Mouse (Mus musculus): ENCODE data around the gene Pcgf6.
"Not testable (repeated sequence)": the region's sequence is repeated elsewhere in the genome, so short reads cannot be mapped to it uniquely, and the experiment has no call there.

Pcgf6 gene

GRCm38 (mm10) chr19:47026513-47026912 lies 24.2 kb downstream of the Pcgf6 start:
- no peak for DNase-seq (ENCODE audit: low spot score)

- no peak for DNase-seq (ENCODE audit: low spot score)
Observed at GRCm38 (mm10) chr19:47024954-47025353, 25.8 kb downstream of the Pcgf6 start.

- no peak for DNase-seq (ENCODE audit: low spot score)
Observed at GRCm38 (mm10) chr19:47023546-47023945, 27.2 kb downstream of the Pcgf6 start.

- no peak for DNase-seq (ENCODE audit: low spot score)
Observed at GRCm38 (mm10) chr19:47022709-47023108, 28.0 kb downstream of the Pcgf6 start.

- peak; percentile 56 for DNase-seq (ENCODE audit: low spot score)
Observed at GRCm38 (mm10) chr19:47019326-47019725, 31.4 kb downstream of the Pcgf6 start.

- no peak for DNase-seq (ENCODE audit: low spot score)
Observed at GRCm38 (mm10) chr19:47018330-47018729, 32.4 kb downstream of the Pcgf6 start.

- peak; percentile 6 for DNase-seq (ENCODE audit: low spot score)
Observed at GRCm38 (mm10) chr19:47017831-47018230, 32.9 kb downstream of the Pcgf6 start.

- peak; percentile 95 for DNase-seq (ENCODE audit: low spot score)
Observed at GRCm38 (mm10) chr19:47016487-47016886, 34.2 kb downstream of the Pcgf6 start.

GRCm38 (mm10) chr19:47015965-47016364 lies 34.7 kb downstream of the Pcgf6 start:
- no peak for DNase-seq (ENCODE audit: low spot score)

- no peak for DNase-seq (ENCODE audit: low spot score)
Observed at GRCm38 (mm10) chr19:47015396-47015795, 35.3 kb downstream of the Pcgf6 start.

- peak; percentile 77 for DNase-seq (ENCODE audit: low spot score)
Observed at GRCm38 (mm10) chr19:47014447-47015381, 36.0 kb downstream of the Pcgf6 start, which contains the start of the genes Ina and Nt5c2. Ina (plus strand) TSS chr19:47014698. Nt5c2 (minus strand) TSS chr19:47015153.

GRCm38 (mm10) chr19:47014159-47014446 lies 36.6 kb downstream of the Pcgf6 start:
- DNase-seq (ENCODE audit: low spot score) = no peak

GRCm38 (mm10) chr19:47013340-47014158 lies 37.2 kb downstream of the Pcgf6 start:
- no peak for DNase-seq (ENCODE audit: low spot score)

- DNase-seq (ENCODE audit: low spot score) = no peak
Observed at GRCm38 (mm10) chr19:47012521-47013130, 38.1 kb downstream of the Pcgf6 start.

GRCm38 (mm10) chr19:47009943-47010342 lies 40.8 kb downstream of the Pcgf6 start:
- no peak for DNase-seq (ENCODE audit: low spot score)

- DNase-seq (ENCODE audit: low spot score) = no peak
Observed at GRCm38 (mm10) chr19:47009420-47009819, 41.3 kb downstream of the Pcgf6 start.

- DNase-seq (ENCODE audit: low spot score) = peak; percentile 82
Observed at GRCm38 (mm10) chr19:47006321-47006720, 44.4 kb downstream of the Pcgf6 start.

GRCm38 (mm10) chr19:47005873-47006272 lies 44.8 kb downstream of the Pcgf6 start:
- DNase-seq (ENCODE audit: low spot score) = no peak

GRCm38 (mm10) chr19:47003742-47004511 lies 46.8 kb downstream of the Pcgf6 start:
- no peak for DNase-seq (ENCODE audit: low spot score)

- not testable (repeated sequence) for DNase-seq (ENCODE audit: low spot score)
Observed at GRCm38 (mm10) chr19:47000357-47000756, 50.3 kb downstream of the Pcgf6 start.

- DNase-seq (ENCODE audit: low spot score) = no peak
Observed at GRCm38 (mm10) chr19:46999753-47000152, 51.0 kb downstream of the Pcgf6 start.

GRCm38 (mm10) chr19:46998953-46999352 lies 51.8 kb downstream of the Pcgf6 start:
- no peak for DNase-seq (ENCODE audit: low spot score)
